Mouse (Mus musculus) lung, embryonic 15.5 days (tissue): ENCODE results near the gene Pawr. TPM values are rescaled to one million over a fixed set of nuclear protein-coding genes. Genes with fewer than 3 reads are reported as not detected.

ENCODE experiments used
- ATAC-seq: fragments of 200-750 bp; cut with Nextera tagmentation; 2 replicates; pipeline ENCODE4 v1.8.0; 2017; ENCODE audit warnings: moderate number of reproducible peaks, borderline replicate concordance; ENCODE audit not compliant: low FRiP score, low TSS enrichment; ENCODE audit errors: extremely low read depth
- H3K27ac ChIP-seq: fragments of 300-500 bp; sonication (generic); 2 replicates; pipeline ENCODE4 v1.5.1; 2015; ENCODE audit warnings: moderate library complexity, mild to moderate bottlenecking, inconsistent platforms
- H3K27me3 ChIP-seq: fragments of 300-500 bp; sonication (generic); 2 replicates; pipeline ENCODE4 v1.6.1; 2015; ENCODE audit warnings: inconsistent platforms
- H3K36me3 ChIP-seq: fragments of 300-500 bp; sonication (generic); 2 replicates; pipeline ENCODE4 v1.6.1; 2015; ENCODE audit warnings: inconsistent platforms
- H3K4me1 ChIP-seq: fragments of 300-500 bp; sonication (generic); 2 replicates; pipeline ENCODE4 v1.6.1; 2015; ENCODE audit warnings: inconsistent platforms
- H3K4me2 ChIP-seq: fragments of 300-500 bp; sonication (generic); 2 replicates; pipeline ENCODE4 v1.6.1; 2015; ENCODE audit warnings: inconsistent platforms, mild to moderate bottlenecking, moderate library complexity
- H3K4me3 ChIP-seq: fragments of 300-500 bp; sonication (generic); 2 replicates; pipeline ENCODE4 v1.5.1; 2015; ENCODE audit warnings: mild to moderate bottlenecking, inconsistent platforms
- H3K9ac ChIP-seq: fragments of 300-500 bp; sonication (generic); 2 replicates; pipeline ENCODE4 v1.6.1; 2015; ENCODE audit warnings: inconsistent platforms
- H3K9me3 ChIP-seq: fragments of 300-500 bp; sonication (generic); 2 replicates; pipeline ENCODE4 v1.6.1; 2016; ENCODE audit warnings: inconsistent platforms
- WGBS: fragments of 180-500 bp; shearing (Covaris S2); methylation state at CpG from one replicate; pipeline ENCODE4 v1.1.7; 2015; 5-methylcytosine and 5-hydroxymethylcytosine counted together
- polyA plus RNA-seq: library from polyadenylated mRNA; unstranded; fragments of >200 nt; fragmentation: Nextera tagmentation; extraction: Ambion mirVana; gene quantifications from 2 replicates; pipeline ENCODE4 v1.2.1, GENCODE M21; 2015

Pawr gene
- polyA plus RNA-seq, 1 experiment from 2014 or later: 20.8 TPM

- Histone ChIP-seq H3K4me3 (0 out of 2 replicates have a peak overlapping the region, but pooled peaks have one; percentile 37), H3K9me3 (no peaks in the 10 kb centered on the region), H3K4me1 (peaks cover 45% of the 10 kb centered on the region), H3K4me2 (peak overlapping the region; percentile 69), H3K36me3 (no peaks in the 10 kb centered on the region), H3K27ac (peak overlapping the region; percentile 86), H3K27me3 (no peaks in the 10 kb centered on the region), H3K9ac (no peak overlapping the region)
- peak; percentile 38; the same call in 1 of the 2 replicates for ATAC-seq
- 21% methylated on average over 10 of the region's 10 CpGs for WGBS
These were observed 115.3 kb downstream of the Pawr start for GRCm38 (mm10) chr10:108447211-108447610.

GRCm38 (mm10) chr10:108448421-108448820 lies 116.5 kb downstream of the Pawr start:
- Histone ChIP-seq H3K4me2 (0 out of 2 replicates have a peak overlapping the region, but pooled peaks have one; percentile 69), H3K27ac (no peak overlapping the region), H3K4me3 (no peak overlapping the region), H3K9me3 (no peaks in the 10 kb centered on the region), H3K27me3 (no peaks in the 10 kb centered on the region), H3K4me1 (peaks cover 45% of the 10 kb centered on the region), H3K9ac (no peak overlapping the region), H3K36me3 (no peaks in the 10 kb centered on the region)
- peak; percentile 47; the same call in 1 of the 2 replicates for ATAC-seq
- 44% methylated on average over 11 of the region's 11 CpGs for WGBS

GRCm38 (mm10) chr10:108450401-108450800 lies 118.5 kb downstream of the Pawr start:
- H3K27ac ChIP-seq: no peak overlapping the region
- H3K9me3 ChIP-seq: no peaks in the 10 kb centered on the region
- H3K4me3 ChIP-seq: no peak overlapping the region
- 85% methylated on average over 4 of the region's 4 CpGs for WGBS
- ATAC-seq: no peak
- H3K27me3 ChIP-seq: no peaks in the 10 kb centered on the region
- no peaks in the 10 kb centered on the region for H3K36me3 ChIP-seq
- H3K9ac ChIP-seq: no peak overlapping the region
- H3K4me1 ChIP-seq: peaks cover 37% of the 10 kb centered on the region
- H3K4me2 ChIP-seq: no peak overlapping the region

- WGBS: 75% methylated on average over 8 of the region's 8 CpGs
- Histone ChIP-seq H3K9ac (no peak overlapping the region), H3K27ac (no peak overlapping the region), H3K36me3 (no peaks in the 10 kb centered on the region), H3K4me2 (no peak overlapping the region), H3K4me1 (peaks cover 30% of the 10 kb centered on the region), H3K27me3 (no peaks in the 10 kb centered on the region), H3K4me3 (no peak overlapping the region), H3K9me3 (no peaks in the 10 kb centered on the region)
- no peak for ATAC-seq
These were observed 119.6 kb downstream of the Pawr start for GRCm38 (mm10) chr10:108451516-108451915.

GRCm38 (mm10) chr10:108452421-108452820 lies 120.5 kb downstream of the Pawr start:
- ATAC-seq: no peak
- H3K4me3 ChIP-seq: no peak overlapping the region
- peaks cover 21% of the 10 kb centered on the region for H3K4me1 ChIP-seq
- H3K9me3 ChIP-seq: no peaks in the 10 kb centered on the region
- no peak overlapping the region for H3K27ac ChIP-seq
- H3K36me3 ChIP-seq: no peaks in the 10 kb centered on the region
- no peak overlapping the region for H3K4me2 ChIP-seq
- WGBS: 95% methylated on average over 9 of the region's 9 CpGs
- H3K9ac ChIP-seq: no peak overlapping the region
- no peaks in the 10 kb centered on the region for H3K27me3 ChIP-seq

GRCm38 (mm10) chr10:108453561-108453960 lies 121.6 kb downstream of the Pawr start:
- no peak overlapping the region for H3K4me2 ChIP-seq
- no peak overlapping the region for H3K27ac ChIP-seq
- peaks cover 10% of the 10 kb centered on the region; the same call in 1 of the 2 replicates for H3K4me1 ChIP-seq
- no peaks in the 10 kb centered on the region for H3K9me3 ChIP-seq
- no peak; the same call in 1 of the 2 replicates for ATAC-seq
- H3K9ac ChIP-seq: no peak overlapping the region
- WGBS: 23% methylated on average over 2 of the region's 2 CpGs
- no peak overlapping the region for H3K4me3 ChIP-seq
- H3K36me3 ChIP-seq: no peaks in the 10 kb centered on the region
- H3K27me3 ChIP-seq: no peaks in the 10 kb centered on the region

- WGBS: 40% methylated on average over 11 of the region's 11 CpGs
- H3K4me3 ChIP-seq: no peak overlapping the region
- no peaks in the 10 kb centered on the region for H3K36me3 ChIP-seq
- H3K27me3 ChIP-seq: no peaks in the 10 kb centered on the region
- H3K9me3 ChIP-seq: no peaks in the 10 kb centered on the region
- ATAC-seq: no peak
- no peak overlapping the region for H3K4me2 ChIP-seq
- H3K4me1 ChIP-seq: peaks cover 8% of the 10 kb centered on the region; the same call in 1 of the 2 replicates
- no peak overlapping the region for H3K9ac ChIP-seq
- peak overlapping the region; percentile 22; the same call in 1 of the 2 replicates for H3K27ac ChIP-seq
These were observed 122.8 kb downstream of the Pawr start for GRCm38 (mm10) chr10:108454691-108455117.

GRCm38 (mm10) chr10:108455204-108455603 lies 123.3 kb downstream of the Pawr start:
- no peak for ATAC-seq
- H3K27ac ChIP-seq: no peak overlapping the region
- H3K4me1 ChIP-seq: peaks cover 8% of the 10 kb centered on the region; the same call in 1 of the 2 replicates
- H3K27me3 ChIP-seq: no peaks in the 10 kb centered on the region
- no peaks in the 10 kb centered on the region for H3K9me3 ChIP-seq
- H3K4me3 ChIP-seq: no peak overlapping the region
- no peak overlapping the region for H3K4me2 ChIP-seq
- 57% methylated on average over 10 of the region's 10 CpGs for WGBS
- H3K9ac ChIP-seq: no peak overlapping the region
- no peaks in the 10 kb centered on the region for H3K36me3 ChIP-seq

- WGBS: 64% methylated on average over 2 of the region's 2 CpGs
These were observed 124.0 kb downstream of the Pawr start for GRCm38 (mm10) chr10:108455883-108456282.

GRCm38 (mm10) chr10:108457054-108457453 lies 125.1 kb downstream of the Pawr start:
- no peak for ATAC-seq
- Histone ChIP-seq H3K4me1 (peaks cover 8% of the 10 kb centered on the region; the same call in 1 of the 2 replicates), H3K36me3 (no peaks in the 10 kb centered on the region), H3K9ac (no peak overlapping the region), H3K9me3 (no peaks in the 10 kb centered on the region), H3K27ac (no peak overlapping the region), H3K4me3 (no peak overlapping the region), H3K27me3 (no peaks in the 10 kb centered on the region), H3K4me2 (no peak overlapping the region)
- 97% methylated on average over 2 of the region's 2 CpGs for WGBS

More at GRCm38 (mm10) chr10:108455883-108456282, 124.0 kb downstream of the Pawr start:
- no peak overlapping the region for H3K4me2 ChIP-seq
- H3K9ac ChIP-seq: no peak overlapping the region
- ATAC-seq: no peak
- no peak overlapping the region for H3K4me3 ChIP-seq
- H3K36me3 ChIP-seq: no peaks in the 10 kb centered on the region
- H3K4me1 ChIP-seq: peaks cover 8% of the 10 kb centered on the region; the same call in 1 of the 2 replicates
- no peaks in the 10 kb centered on the region for H3K9me3 ChIP-seq
- no peak overlapping the region for H3K27ac ChIP-seq
- no peaks in the 10 kb centered on the region for H3K27me3 ChIP-seq

GRCm38 (mm10) chr10:108461862-108462261 lies 129.9 kb downstream of the Pawr start:
- Histone ChIP-seq H3K9me3 (no peaks in the 10 kb centered on the region), H3K36me3 (no peaks in the 10 kb centered on the region), H3K4me2 (no peak overlapping the region), H3K4me1 (peaks cover 7% of the 10 kb centered on the region; the same call in 1 of the 2 replicates), H3K27me3 (no peaks in the 10 kb centered on the region), H3K9ac (no peak overlapping the region), H3K27ac (no peak overlapping the region), H3K4me3 (no peak overlapping the region)
- 88% methylated on average over 2 of the region's 2 CpGs for WGBS
- no peak for ATAC-seq
